Mouse (Mus musculus) midbrain, embryonic 11.5 days (tissue): ENCODE measurements around the gene Adamts20. TPM values are rescaled to one million over a fixed set of nuclear protein-coding genes. Genes with fewer than 3 reads are reported as not detected.

Experiments
- ATAC-seq: fragments of 200-750 bp; cut with Nextera tagmentation; 2 replicates; pipeline ENCODE4 v1.8.0; 2017; ENCODE audit warnings: moderate TSS enrichment, moderate library complexity; ENCODE audit not compliant: low FRiP score
- DNase-seq: peaks from one replicate; pipeline ENCODE4 v3.0.0; 2015; ENCODE audit warnings: low spot score; ENCODE audit errors: missing footprints
- H3K27ac ChIP-seq: fragments of 300-500 bp; sonication (generic); 2 replicates; pipeline ENCODE4 v1.5.1; 2014; ENCODE audit warnings: low read depth, low read length
- H3K27me3 ChIP-seq: fragments of 300-500 bp; sonication (generic); 2 replicates; pipeline ENCODE4 v1.6.1; 2014; ENCODE audit warnings: mild to moderate bottlenecking, low read length, moderate library complexity, mixed read lengths; ENCODE audit not compliant: control insufficient read depth, insufficient read depth
- H3K36me3 ChIP-seq: fragments of 300-500 bp; sonication (generic); 2 replicates; pipeline ENCODE4 v1.6.1; 2014; ENCODE audit warnings: mild to moderate bottlenecking, low read length, moderate library complexity, mixed read lengths; ENCODE audit not compliant: control insufficient read depth, insufficient read depth
- H3K4me1 ChIP-seq: fragments of 300-500 bp; sonication (generic); 2 replicates; pipeline ENCODE4 v1.6.1; 2014; ENCODE audit warnings: low read length; ENCODE audit not compliant: control insufficient read depth, insufficient read depth
- H3K4me2 ChIP-seq: fragments of 300-500 bp; sonication (generic); 2 replicates; pipeline ENCODE4 v1.6.1; 2014; ENCODE audit warnings: mild to moderate bottlenecking, moderate library complexity
- H3K4me3 ChIP-seq: fragments of 300-500 bp; sonication (generic); 2 replicates; pipeline ENCODE4 v1.5.1; 2014; ENCODE audit warnings: low read depth, low read length
- H3K9ac ChIP-seq: fragments of 300-500 bp; sonication (generic); 2 replicates; pipeline ENCODE4 v1.6.1; 2014; ENCODE audit warnings: low read length
- H3K9me3 ChIP-seq: fragments of 300-500 bp; sonication (generic); 2 replicates; pipeline ENCODE4 v1.6.1; 2016; ENCODE audit warnings: low read length; ENCODE audit not compliant: control insufficient read depth
- WGBS: fragments of 180-500 bp; shearing (Covaris S2); extraction: QIAGEN DNeasy Blood & Tissue Kit; methylation state at CpG from one replicate; pipeline ENCODE4 v1.1.7; 2014; 5-methylcytosine and 5-hydroxymethylcytosine counted together
- polyA plus RNA-seq: library from polyadenylated mRNA; unstranded; fragments of >200 nt; fragmentation: Nextera tagmentation; extraction: Ambion mirVana; gene quantifications from 2 replicates; pipeline ENCODE4 v1.2.1, GENCODE M21; 2014

Adamts20 gene
- polyA plus RNA-seq, 1 experiment from 2014 or later, result 3.5 TPM

DNA sequence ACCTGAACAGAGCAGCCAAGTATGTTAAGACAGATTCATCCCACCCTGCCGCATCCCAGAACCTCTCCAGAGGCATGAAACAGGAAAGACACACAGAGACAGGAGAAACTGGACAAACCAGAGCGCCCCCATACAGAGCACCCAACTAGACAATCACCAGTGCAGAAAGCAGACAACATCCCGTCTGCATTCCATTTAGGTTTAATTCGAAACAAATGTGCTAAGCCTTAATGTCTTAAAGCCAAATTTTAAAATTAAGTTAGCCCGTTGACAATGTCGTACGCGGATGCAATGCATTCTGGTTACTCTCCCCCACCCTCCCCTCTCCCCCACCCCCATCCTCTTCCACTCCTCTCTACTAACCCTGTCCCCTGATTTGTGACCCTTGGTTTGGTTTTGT, 126.2 kb downstream of the Adamts20 start:
- 95% methylated on average over 8 of the region's 8 CpGs for WGBS
- H3K36me3 ChIP-seq, result no peaks in the 10 kb centered on the region
- H3K9me3 ChIP-seq, result no peaks in the 10 kb centered on the region
- DNase-seq (no peak), ATAC-seq (no peak)
- H3K4me3 ChIP-seq, result no peak overlapping the region
- H3K4me2 ChIP-seq, result no peak overlapping the region
- H3K4me1 ChIP-seq, result no peaks in the 10 kb centered on the region
- no peaks in the 10 kb centered on the region for H3K27me3 ChIP-seq
- no peak overlapping the region for H3K9ac ChIP-seq
- H3K27ac ChIP-seq, result no peak overlapping the region

DNA sequence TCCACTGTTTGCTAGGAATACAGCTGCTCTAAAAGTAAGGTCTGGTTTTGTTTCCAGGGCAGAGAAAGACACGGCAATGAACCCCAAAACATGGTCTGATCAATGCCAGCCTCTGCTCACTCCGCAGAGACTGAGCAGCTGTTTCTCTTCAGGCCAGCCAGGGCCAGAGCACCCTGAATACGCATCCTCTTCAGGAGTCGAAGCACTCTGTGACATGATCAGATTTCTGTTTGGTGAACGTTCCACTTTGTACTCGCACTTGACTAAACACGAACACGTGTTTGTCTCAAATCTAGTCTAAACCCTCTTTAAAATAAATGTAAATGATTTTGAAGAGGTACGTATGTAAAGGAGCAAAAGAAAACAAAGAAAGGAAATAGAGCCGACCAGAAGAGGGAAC, 130.6 kb downstream of the Adamts20 start:
- Histone ChIP-seq H3K4me3 (no peak overlapping the region), H3K9ac (no peak overlapping the region), H3K4me2 (no peak overlapping the region), H3K27me3 (no peaks in the 10 kb centered on the region), H3K27ac (no peak overlapping the region), H3K9me3 (no peaks in the 10 kb centered on the region), H3K36me3 (no peaks in the 10 kb centered on the region), H3K4me1 (no peaks in the 10 kb centered on the region)
- no peak for ATAC-seq
- 76% methylated on average over 10 of the region's 10 CpGs for WGBS
- peak; percentile 64 for DNase-seq

DNA sequence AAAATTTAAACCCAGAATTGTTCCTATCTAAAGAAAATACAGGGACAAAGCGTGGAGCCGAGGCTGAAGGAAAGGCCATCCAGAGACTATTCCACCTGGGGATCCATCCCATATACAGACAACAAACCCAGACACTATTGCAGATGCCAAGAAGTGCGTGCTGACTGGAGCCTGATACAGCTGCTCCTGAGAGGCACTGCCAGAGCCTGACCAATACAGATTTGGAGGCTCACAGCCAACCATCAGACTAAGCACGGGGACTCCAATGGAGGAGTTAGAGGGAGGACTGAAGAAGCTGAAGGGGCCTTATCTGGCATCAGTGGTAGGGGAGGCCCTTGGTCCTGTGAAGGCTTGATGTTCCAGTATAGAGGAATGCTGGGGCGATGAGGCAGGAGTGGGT, 138.6 kb downstream of the Adamts20 start:
- no peaks in the 10 kb centered on the region for H3K27me3 ChIP-seq
- WGBS, result 96% methylated on average over 5 of the region's 5 CpGs
- H3K27ac ChIP-seq, result no peak overlapping the region
- H3K9me3 ChIP-seq, result no peaks in the 10 kb centered on the region
- H3K4me2 ChIP-seq, result no peak overlapping the region
- no peak overlapping the region for H3K9ac ChIP-seq
- H3K36me3 ChIP-seq, result no peaks in the 10 kb centered on the region
- no peaks in the 10 kb centered on the region for H3K4me1 ChIP-seq
- no peak for ATAC-seq
- H3K4me3 ChIP-seq, result no peak overlapping the region
- DNase-seq, result peak; percentile 59

GRCm38 (mm10) chr15:94325509-94326181, 139.6 kb downstream of the Adamts20 start:
- no peak overlapping the region for H3K4me2 ChIP-seq
- DNase-seq, result peak; percentile 72
- no peaks in the 10 kb centered on the region for H3K4me1 ChIP-seq
- H3K27ac ChIP-seq, result no peak overlapping the region
- WGBS, result 79% methylated on average over 13 of the region's 13 CpGs
- no peak overlapping the region for H3K4me3 ChIP-seq
- H3K9me3 ChIP-seq, result no peaks in the 10 kb centered on the region
- no peaks in the 10 kb centered on the region for H3K36me3 ChIP-seq
- no peak for ATAC-seq
- H3K9ac ChIP-seq, result no peak overlapping the region
- no peaks in the 10 kb centered on the region for H3K27me3 ChIP-seq

GRCm38 (mm10) chr15:94316171-94316570, 149.0 kb downstream of the Adamts20 start:
- Histone ChIP-seq H3K27ac (no peak overlapping the region), H3K27me3 (no peaks in the 10 kb centered on the region), H3K9ac (no peak overlapping the region), H3K9me3 (no peaks in the 10 kb centered on the region), H3K4me3 (no peak overlapping the region), H3K36me3 (no peaks in the 10 kb centered on the region), H3K4me2 (no peak overlapping the region), H3K4me1 (no peaks in the 10 kb centered on the region)
- DNase-seq, result peak; percentile 80
- 95% methylated on average over 3 of the region's 3 CpGs for WGBS
- ATAC-seq, result no peak

- no peaks in the 10 kb centered on the region for H3K36me3 ChIP-seq
- 95% methylated on average over 7 of the region's 7 CpGs for WGBS
- no peak overlapping the region for H3K27ac ChIP-seq
- H3K4me3 ChIP-seq, result no peak overlapping the region
- H3K4me1 ChIP-seq, result no peaks in the 10 kb centered on the region
- H3K4me2 ChIP-seq, result no peak overlapping the region
- H3K27me3 ChIP-seq, result no peaks in the 10 kb centered on the region
- ATAC-seq (no peak), DNase-seq (peak; percentile 26)
- no peak overlapping the region for H3K9ac ChIP-seq
- H3K9me3 ChIP-seq, result no peaks in the 10 kb centered on the region
Observed at GRCm38 (mm10) chr15:94309689-94310088, 155.5 kb downstream of the Adamts20 start.

- ATAC-seq (no peak), DNase-seq (peak; percentile 79)
- no peaks in the 10 kb centered on the region for H3K9me3 ChIP-seq
- H3K36me3 ChIP-seq, result no peaks in the 10 kb centered on the region
- no peak overlapping the region for H3K27ac ChIP-seq
- H3K4me3 ChIP-seq, result no peak overlapping the region
- 82% methylated on average over 9 of the region's 9 CpGs for WGBS
- no peaks in the 10 kb centered on the region for H3K27me3 ChIP-seq
- H3K4me2 ChIP-seq, result no peak overlapping the region
- no peaks in the 10 kb centered on the region for H3K4me1 ChIP-seq
- H3K9ac ChIP-seq, result no peak overlapping the region
Observed at GRCm38 (mm10) chr15:94307888-94308287, 157.3 kb downstream of the Adamts20 start.

- no peaks in the 10 kb centered on the region for H3K9me3 ChIP-seq
- DNase-seq (peak; percentile 26), ATAC-seq (no peak)
- no peak overlapping the region for H3K4me2 ChIP-seq
- no peaks in the 10 kb centered on the region for H3K27me3 ChIP-seq
- H3K27ac ChIP-seq, result no peak overlapping the region
- H3K9ac ChIP-seq, result no peak overlapping the region
- no peak overlapping the region for H3K4me3 ChIP-seq
- WGBS, result 75% methylated on average over 3 of the region's 3 CpGs
- no peaks in the 10 kb centered on the region for H3K36me3 ChIP-seq
- H3K4me1 ChIP-seq, result no peaks in the 10 kb centered on the region
Observed at GRCm38 (mm10) chr15:94303151-94303550, 162.1 kb downstream of the Adamts20 start.

DNA sequence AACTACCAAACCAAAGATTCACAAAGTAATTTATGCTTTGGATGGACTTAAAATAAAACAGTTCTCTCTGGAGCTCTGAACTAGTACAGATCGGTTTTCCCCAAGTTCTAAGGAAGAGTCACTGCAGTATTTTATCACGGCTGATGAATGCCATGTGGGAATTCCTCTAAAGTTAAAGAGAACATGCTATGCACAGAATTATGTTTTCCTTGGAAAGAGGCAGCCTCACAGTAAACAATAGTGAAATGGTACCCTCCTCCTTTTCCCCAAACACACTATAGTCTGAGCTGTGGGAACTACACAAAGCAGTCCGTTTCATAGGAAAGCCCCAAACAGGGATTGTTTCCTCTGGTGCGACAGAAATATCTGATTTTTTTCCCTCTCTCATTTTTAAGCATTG, 171.1 kb downstream of the Adamts20 start:
- H3K27me3 ChIP-seq, result no peaks in the 10 kb centered on the region
- DNase-seq, result peak; percentile 37
- 78% methylated on average over 4 of the region's 4 CpGs for WGBS
- no peaks in the 10 kb centered on the region for H3K36me3 ChIP-seq
- no peak overlapping the region for H3K9ac ChIP-seq
- H3K4me2 ChIP-seq, result no peak overlapping the region
- no peak overlapping the region for H3K4me3 ChIP-seq
- H3K4me1 ChIP-seq, result no peaks in the 10 kb centered on the region
- H3K27ac ChIP-seq, result no peak overlapping the region
- H3K9me3 ChIP-seq, result no peaks in the 10 kb centered on the region
- ATAC-seq, result no peak
